Mouse (Mus musculus): ENCODE results near the gene Rps6ka5. TPM values are rescaled to one million over a fixed set of nuclear protein-coding genes. Genes with fewer than 3 reads are reported as not detected.

Gene Rps6ka5
- total and polyA plus RNA-seq, 2 experiments from 2014 or later: 6.2 to 10.5 TPM

GRCm38 (mm10) chr12:100769871-100770270 lies 43.1 kb upstream of the Rps6ka5 start:
- 93% methylated on average over 6 of the region's 6 CpGs for WGBS
- no peaks in the 10 kb centered on the region for H3K27me3 ChIP-seq (ENCODE audit: insufficient read depth, low read length)
- no peak for TF ChIP-seq CTCF (IDR thresholded peaks at IDR 0.05; ENCODE audit: low read depth)
- DNase-seq (ENCODE audit: low spot score): no peak
- H3K4me1 ChIP-seq (ENCODE audit: insufficient read depth, low read length): no peaks in the 10 kb centered on the region
- no peaks in the 10 kb centered on the region for H3K36me3 ChIP-seq (ENCODE audit: insufficient read depth, low read length)
- no peak overlapping the region for H3K4me2 ChIP-seq (ENCODE audit: low read depth, low read length)
- no peak for ATAC-seq
- H3K4me3 ChIP-seq (ENCODE audit: low read length): no peak overlapping the region
- no peak overlapping the region for H3K9ac ChIP-seq (replicated peaks; ENCODE audit: low read length)
- no peaks in the 10 kb centered on the region for H3K9me3 ChIP-seq (ENCODE audit: low read length)
- no peak overlapping the region for H3K27ac ChIP-seq

GRCm38 (mm10) chr12:100764329-100765018 lies 37.7 kb upstream of the Rps6ka5 start:
- H3K27me3 ChIP-seq (ENCODE audit: insufficient read depth, low read length): no peaks in the 10 kb centered on the region
- ATAC-seq (no peak), DNase-seq (ENCODE audit: low spot score) (no peak)
- no peaks in the 10 kb centered on the region for H3K36me3 ChIP-seq (ENCODE audit: insufficient read depth, low read length)
- H3K9ac ChIP-seq (replicated peaks; ENCODE audit: low read length): no peak overlapping the region
- no peak overlapping the region for H3K4me3 ChIP-seq (ENCODE audit: low read length)
- no peaks in the 10 kb centered on the region for H3K9me3 ChIP-seq (ENCODE audit: low read length)
- no peak overlapping the region for H3K27ac ChIP-seq
- WGBS: 67% methylated on average over 13 of the region's 13 CpGs
- no peak for TF ChIP-seq CTCF (IDR thresholded peaks at IDR 0.05; ENCODE audit: low read depth)
- H3K4me1 ChIP-seq (ENCODE audit: insufficient read depth, low read length): no peaks in the 10 kb centered on the region
- no peak overlapping the region for H3K4me2 ChIP-seq (ENCODE audit: low read depth, low read length)

- Histone ChIP-seq H3K36me3 (ENCODE audit: insufficient read depth, low read length) (no peaks in the 10 kb centered on the region), H3K27ac (no peak overlapping the region), H3K4me1 (ENCODE audit: insufficient read depth, low read length) (no peaks in the 10 kb centered on the region), H3K9me3 (ENCODE audit: low read length) (no peaks in the 10 kb centered on the region), H3K4me2 (ENCODE audit: low read depth, low read length) (no peak overlapping the region), H3K4me3 (ENCODE audit: low read length) (no peak overlapping the region), H3K27me3 (ENCODE audit: insufficient read depth, low read length) (no peaks in the 10 kb centered on the region), H3K9ac (replicated peaks; ENCODE audit: low read length) (no peak overlapping the region)
- no peak for ATAC-seq
- no peak for TF ChIP-seq CTCF (IDR thresholded peaks at IDR 0.05; ENCODE audit: low read depth)
- WGBS: 54% methylated on average over 11 of the region's 11 CpGs
- DNase-seq (ENCODE audit: low spot score): no peak
These were observed 36.1 kb upstream of the Rps6ka5 start for GRCm38 (mm10) chr12:100762663-100763425.

- H3K4me3 ChIP-seq (ENCODE audit: low read length): no peak overlapping the region
- peak; percentile 16 for DNase-seq (ENCODE audit: low spot score)
- WGBS: 49% methylated on average over 4 of the region's 4 CpGs
- no peak overlapping the region for H3K4me2 ChIP-seq (ENCODE audit: low read depth, low read length)
- no peak overlapping the region for H3K27ac ChIP-seq
- no peak overlapping the region for H3K9ac ChIP-seq (replicated peaks; ENCODE audit: low read length)
- H3K9me3 ChIP-seq (ENCODE audit: low read length): no peaks in the 10 kb centered on the region
- H3K4me1 ChIP-seq (ENCODE audit: insufficient read depth, low read length): no peaks in the 10 kb centered on the region
- no peak for TF ChIP-seq CTCF (IDR thresholded peaks at IDR 0.05; ENCODE audit: low read depth)
- no peak for ATAC-seq
- H3K27me3 ChIP-seq (ENCODE audit: insufficient read depth, low read length): no peaks in the 10 kb centered on the region
- H3K36me3 ChIP-seq (ENCODE audit: insufficient read depth, low read length): no peaks in the 10 kb centered on the region
These were observed 30.6 kb upstream of the Rps6ka5 start for GRCm38 (mm10) chr12:100757427-100757826.

- no peaks in the 10 kb centered on the region for H3K27me3 ChIP-seq (ENCODE audit: insufficient read depth, low read length)
- no peak overlapping the region for H3K9ac ChIP-seq (replicated peaks; ENCODE audit: low read length)
- no peaks in the 10 kb centered on the region for H3K9me3 ChIP-seq (ENCODE audit: low read length)
- no peak for ATAC-seq
- WGBS: 61% methylated on average over 1 of the region's 1 CpGs
- H3K4me3 ChIP-seq (ENCODE audit: low read length): no peak overlapping the region
- H3K4me1 ChIP-seq (ENCODE audit: insufficient read depth, low read length): no peaks in the 10 kb centered on the region
- H3K27ac ChIP-seq: no peak overlapping the region
- no peak for TF ChIP-seq CTCF (IDR thresholded peaks at IDR 0.05; ENCODE audit: low read depth)
- no peak for DNase-seq (ENCODE audit: low spot score)
- no peaks in the 10 kb centered on the region for H3K36me3 ChIP-seq (ENCODE audit: insufficient read depth, low read length)
- no peak overlapping the region for H3K4me2 ChIP-seq (ENCODE audit: low read depth, low read length)
These were observed 26.9 kb upstream of the Rps6ka5 start for GRCm38 (mm10) chr12:100753716-100754115.

GRCm38 (mm10) chr12:100752977-100753376 lies 26.2 kb upstream of the Rps6ka5 start:
- 75% methylated on average over 1 of the region's 1 CpGs for WGBS
- no peaks in the 10 kb centered on the region for H3K27me3 ChIP-seq (ENCODE audit: insufficient read depth, low read length)
- DNase-seq (ENCODE audit: low spot score) (no peak), ATAC-seq (no peak)
- no peak overlapping the region for H3K27ac ChIP-seq
- no peaks in the 10 kb centered on the region for H3K36me3 ChIP-seq (ENCODE audit: insufficient read depth, low read length)
- no peaks in the 10 kb centered on the region for H3K9me3 ChIP-seq (ENCODE audit: low read length)
- TF ChIP-seq CTCF (IDR thresholded peaks at IDR 0.05; ENCODE audit: low read depth): no peak
- no peak overlapping the region for H3K4me2 ChIP-seq (ENCODE audit: low read depth, low read length)
- no peak overlapping the region for H3K4me3 ChIP-seq (ENCODE audit: low read length)
- H3K4me1 ChIP-seq (ENCODE audit: insufficient read depth, low read length): no peaks in the 10 kb centered on the region
- no peak overlapping the region for H3K9ac ChIP-seq (replicated peaks; ENCODE audit: low read length)

GRCm38 (mm10) chr12:100742468-100742867 lies 15.7 kb upstream of the Rps6ka5 start:
- Histone ChIP-seq H3K9ac (replicated peaks; ENCODE audit: low read length) (no peak overlapping the region), H3K4me2 (ENCODE audit: low read depth, low read length) (no peak overlapping the region), H3K27me3 (ENCODE audit: insufficient read depth, low read length) (no peaks in the 10 kb centered on the region), H3K4me1 (ENCODE audit: insufficient read depth, low read length) (no peaks in the 10 kb centered on the region), H3K36me3 (ENCODE audit: insufficient read depth, low read length) (no peaks in the 10 kb centered on the region), H3K27ac (no peak overlapping the region), H3K4me3 (ENCODE audit: low read length) (no peak overlapping the region), H3K9me3 (ENCODE audit: low read length) (no peaks in the 10 kb centered on the region)
- no peak for TF ChIP-seq CTCF (IDR thresholded peaks at IDR 0.05; ENCODE audit: low read depth)
- ATAC-seq: no peak
- DNase-seq (ENCODE audit: low spot score): no peak
- 66% methylated on average over 2 of the region's 2 CpGs for WGBS
